Mouse (Mus musculus) intestine, postnatal 0 days (tissue): ENCODE data around the gene Add2. TPM values are rescaled to one million over a fixed set of nuclear protein-coding genes. Genes with fewer than 3 reads are reported as not detected.

ENCODE experiments used
- ATAC-seq: fragments of 200-750 bp; cut with Nextera tagmentation; 2 replicates; pipeline ENCODE4 v1.8.0; 2017; ENCODE audit warnings: mild to moderate bottlenecking, moderate TSS enrichment, moderate library complexity
- H3K27ac ChIP-seq: fragments of 300-500 bp; sonication (generic); 2 replicates; pipeline ENCODE4 v1.5.1; 2014; ENCODE audit warnings: mild to moderate bottlenecking, low read depth, low read length, moderate library complexity
- H3K27me3 ChIP-seq: fragments of 300-500 bp; sonication (generic); replicated peaks from 2 replicates; pipeline ENCODE4 v1.6.1; 2014; ENCODE audit warnings: low read length, mixed read lengths; ENCODE audit not compliant: control insufficient read depth, insufficient read depth
- H3K36me3 ChIP-seq: fragments of 300-500 bp; sonication (generic); 2 replicates; pipeline ENCODE4 v1.6.1; 2014; ENCODE audit warnings: mild to moderate bottlenecking, moderate library complexity; ENCODE audit not compliant: control insufficient read depth, insufficient read depth
- H3K4me1 ChIP-seq: fragments of 300-500 bp; sonication (generic); replicated peaks from 2 replicates; pipeline ENCODE4 v1.6.1; 2014; ENCODE audit warnings: antibody characterized with exemption, low read length, mixed read lengths; ENCODE audit not compliant: control insufficient read depth, insufficient read depth
- H3K4me2 ChIP-seq: fragments of 300-500 bp; sonication (generic); replicated peaks from 2 replicates; pipeline ENCODE4 v1.6.1; 2014; ENCODE audit warnings: low read depth, mild to moderate bottlenecking, moderate library complexity
- H3K4me3 ChIP-seq: fragments of 300-500 bp; sonication (generic); 2 replicates; pipeline ENCODE4 v1.5.1; 2014; ENCODE audit warnings: low read depth, low read length
- H3K9ac ChIP-seq: fragments of 300-500 bp; sonication (generic); 2 replicates; pipeline ENCODE4 v1.6.1; 2014; ENCODE audit warnings: mild to moderate bottlenecking, low read depth, low read length
- H3K9me3 ChIP-seq: fragments of 300-500 bp; sonication (generic); 2 replicates; pipeline ENCODE4 v1.6.1; 2016; ENCODE audit warnings: mixed run types; ENCODE audit not compliant: control insufficient read depth
- CTCF ChIP-seq: sonication (generic); IDR thresholded peaks from 2 replicates; pipeline ENCODE4 v1.5.1; 2016; ENCODE audit warnings: low read depth, mild to moderate bottlenecking, control low read depth, antibody characterized with exemption, moderate library complexity
- WGBS: fragments of 180-500 bp; shearing (Covaris S2); extraction: QIAGEN DNeasy Blood & Tissue Kit; methylation state at CpG from one replicate; pipeline ENCODE4 v1.1.7; 2014; 5-methylcytosine and 5-hydroxymethylcytosine counted together
- polyA plus RNA-seq: library from polyadenylated mRNA; unstranded; fragments of >200 nt; fragmentation: Nextera tagmentation; extraction: Ambion mirVana; gene quantifications from 2 replicates; pipeline ENCODE4 v1.2.1, GENCODE M21; 2015

Gene Add2
- polyA plus RNA-seq, 1 experiment from 2014 or later, result 2.0 TPM

DNA sequence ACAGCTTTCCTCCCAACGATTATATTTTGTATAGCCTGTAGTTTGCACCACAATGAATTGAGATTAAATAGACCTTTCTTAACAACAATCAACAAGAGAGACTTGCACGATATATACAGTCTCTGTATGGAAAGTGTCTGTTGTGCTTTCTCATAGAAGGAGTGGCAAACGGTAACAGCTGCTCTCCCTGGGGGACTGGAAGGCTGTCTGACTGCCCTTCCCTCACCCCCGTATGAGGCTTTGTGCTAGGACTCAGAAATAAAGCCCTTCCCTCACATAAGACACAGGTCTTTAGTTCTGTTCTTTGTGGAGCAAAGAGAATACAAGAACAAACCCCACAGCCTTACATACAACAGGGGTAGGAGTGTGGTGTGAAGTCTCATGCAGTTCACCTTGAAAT, 24.6 kb downstream of the Add2 start:
- Histone ChIP-seq H3K9me3 (no peaks in the 10 kb centered on the region), H3K4me2 (no peak overlapping the region), H3K27me3 (no peaks in the 10 kb centered on the region), H3K4me3 (no peak overlapping the region), H3K36me3 (no peaks in the 10 kb centered on the region), H3K27ac (no peak overlapping the region), H3K4me1 (0 out of 2 replicates have a peak, but pooled peaks cover 16% of the 10 kb centered on the region), H3K9ac (no peak overlapping the region)
- 57% methylated on average over 4 of the region's 4 CpGs for WGBS
- no peak for TF ChIP-seq CTCF
- ATAC-seq, result no peak

DNA sequence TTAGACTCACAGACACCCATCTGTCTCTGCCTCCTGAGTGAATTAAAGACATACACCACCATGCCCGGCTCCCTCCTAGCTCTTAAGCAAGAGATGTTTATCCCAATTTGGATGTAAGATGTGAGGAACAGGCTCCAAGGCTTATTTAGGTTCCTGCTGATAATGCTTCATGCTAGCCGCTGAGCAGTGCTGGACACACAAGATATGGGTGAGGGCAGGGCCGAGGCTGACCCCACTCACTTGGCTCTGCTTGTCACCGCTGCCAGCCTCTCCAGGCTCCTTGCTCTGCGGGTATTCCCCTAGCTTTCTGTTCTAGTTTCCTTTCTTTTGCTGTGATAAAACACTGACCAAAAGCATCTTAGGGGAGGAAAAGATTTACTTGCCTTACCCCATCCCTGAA, 25.1 kb downstream of the Add2 start:
- TF ChIP-seq CTCF, result no peak
- H3K4me3 ChIP-seq, result no peak overlapping the region
- WGBS, result 84% methylated on average over 5 of the region's 5 CpGs

DNA sequence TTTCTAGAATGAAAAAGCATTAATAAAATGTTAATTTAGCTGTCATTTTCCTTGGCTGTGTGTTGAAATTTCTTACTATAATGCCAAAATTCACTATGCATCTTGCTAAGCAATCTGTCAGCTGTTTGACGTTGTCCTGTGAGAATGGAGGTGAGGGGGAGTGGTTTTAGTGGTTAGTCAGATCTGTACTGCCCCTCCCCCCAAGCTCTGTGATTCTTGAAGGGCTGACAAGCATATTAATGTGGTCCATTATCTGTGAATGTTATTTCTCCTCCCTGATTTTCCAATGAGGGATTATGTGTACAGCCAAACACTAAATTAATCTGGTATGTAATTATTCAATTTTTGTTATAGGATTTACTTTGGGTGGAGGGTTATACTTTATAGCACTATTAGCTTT, 30.0 kb downstream of the Add2 start:
- TF ChIP-seq CTCF, result no peak
- ATAC-seq, result no peak
- Histone ChIP-seq H3K36me3 (no peaks in the 10 kb centered on the region), H3K4me3 (no peak overlapping the region), H3K4me1 (no peaks in the 10 kb centered on the region), H3K9me3 (no peaks in the 10 kb centered on the region), H3K27ac (no peak overlapping the region), H3K9ac (no peak overlapping the region), H3K4me2 (no peak overlapping the region), H3K27me3 (no peaks in the 10 kb centered on the region)
- 0% methylated on average over 1 of the region's 1 CpGs for WGBS

More for the DNA sequence above, 25.1 kb downstream of the Add2 start:
- no peak overlapping the region for H3K9ac ChIP-seq
- H3K4me2 ChIP-seq, result no peak overlapping the region
- H3K27me3 ChIP-seq, result no peaks in the 10 kb centered on the region
- H3K9me3 ChIP-seq, result no peaks in the 10 kb centered on the region
- no peak overlapping the region for H3K27ac ChIP-seq
- no peaks in the 10 kb centered on the region for H3K36me3 ChIP-seq
- no peak for ATAC-seq
- 0 out of 2 replicates have a peak, but pooled peaks cover 16% of the 10 kb centered on the region for H3K4me1 ChIP-seq

DNA sequence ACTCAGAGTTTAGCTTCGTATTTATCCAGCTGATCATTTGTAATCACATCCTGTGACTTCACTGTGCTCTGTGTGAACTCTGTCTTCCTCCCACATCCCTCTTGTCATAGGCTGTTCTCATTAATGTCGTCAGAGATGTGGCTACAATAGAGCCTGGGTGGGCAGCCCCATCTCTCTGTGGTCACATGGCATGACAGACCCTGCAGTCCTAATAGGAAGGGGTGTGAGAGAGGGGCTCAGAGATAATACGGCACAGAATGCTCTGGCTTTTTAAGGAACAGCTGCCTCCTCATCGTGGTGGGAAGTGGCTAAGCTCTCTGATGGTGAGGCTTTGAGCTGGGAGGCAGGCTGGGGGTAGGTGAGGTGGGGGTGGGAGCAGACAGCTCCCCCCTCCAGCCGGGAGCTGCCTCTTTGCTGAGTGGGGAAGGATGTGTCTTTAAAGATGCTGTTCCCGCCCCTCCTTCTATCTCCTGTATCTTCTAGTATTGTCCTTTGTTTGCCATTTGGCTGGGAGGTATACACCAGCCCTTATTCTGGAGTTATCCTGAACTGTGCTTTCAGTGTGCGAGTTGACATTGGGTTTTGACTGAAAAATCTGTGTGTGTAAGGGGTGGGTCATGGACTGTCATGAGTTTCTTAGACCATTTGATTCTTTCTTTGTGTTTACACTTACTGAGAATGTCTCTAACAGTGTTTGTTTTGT, 30.8 kb downstream of the Add2 start:
- ATAC-seq, result no peak
- H3K4me3 ChIP-seq, result no peak overlapping the region
- H3K27ac ChIP-seq, result no peak overlapping the region
- H3K36me3 ChIP-seq, result no peaks in the 10 kb centered on the region
- no peaks in the 10 kb centered on the region for H3K27me3 ChIP-seq
- H3K9ac ChIP-seq, result no peak overlapping the region
- H3K4me1 ChIP-seq, result no peaks in the 10 kb centered on the region
- no peak overlapping the region for H3K4me2 ChIP-seq
- H3K9me3 ChIP-seq, result no peaks in the 10 kb centered on the region
- WGBS, result 36% methylated on average over 7 of the region's 7 CpGs
- no peak for TF ChIP-seq CTCF

DNA sequence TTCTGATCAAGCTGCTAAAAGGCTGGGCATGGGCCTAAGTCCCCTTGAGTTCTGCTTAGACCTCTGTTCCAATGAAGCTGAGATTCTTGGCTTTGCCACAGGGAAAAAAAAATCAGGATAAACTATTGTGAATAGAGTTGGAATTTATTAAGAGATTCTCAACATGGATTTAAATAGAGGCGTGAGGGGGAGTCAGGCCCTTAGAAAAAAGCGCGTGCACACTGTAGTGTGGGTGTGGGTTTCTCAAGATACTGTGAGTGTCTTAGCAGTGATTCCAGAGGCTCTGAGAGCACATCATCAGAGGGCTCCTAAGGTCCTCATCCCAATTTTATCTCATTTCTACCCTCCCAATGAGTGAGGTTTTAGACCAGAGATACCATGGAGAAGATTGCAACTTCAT, 31.7 kb downstream of the Add2 start:
- ATAC-seq, result no peak
- WGBS, result 96% methylated on average over 3 of the region's 3 CpGs
- no peaks in the 10 kb centered on the region for H3K9me3 ChIP-seq
- no peak overlapping the region for H3K4me2 ChIP-seq
- no peak overlapping the region for H3K4me3 ChIP-seq
- no peaks in the 10 kb centered on the region for H3K36me3 ChIP-seq
- no peaks in the 10 kb centered on the region for H3K27me3 ChIP-seq
- H3K27ac ChIP-seq, result no peak overlapping the region
- no peaks in the 10 kb centered on the region for H3K4me1 ChIP-seq
- no peak overlapping the region for H3K9ac ChIP-seq
- no peak for TF ChIP-seq CTCF

DNA sequence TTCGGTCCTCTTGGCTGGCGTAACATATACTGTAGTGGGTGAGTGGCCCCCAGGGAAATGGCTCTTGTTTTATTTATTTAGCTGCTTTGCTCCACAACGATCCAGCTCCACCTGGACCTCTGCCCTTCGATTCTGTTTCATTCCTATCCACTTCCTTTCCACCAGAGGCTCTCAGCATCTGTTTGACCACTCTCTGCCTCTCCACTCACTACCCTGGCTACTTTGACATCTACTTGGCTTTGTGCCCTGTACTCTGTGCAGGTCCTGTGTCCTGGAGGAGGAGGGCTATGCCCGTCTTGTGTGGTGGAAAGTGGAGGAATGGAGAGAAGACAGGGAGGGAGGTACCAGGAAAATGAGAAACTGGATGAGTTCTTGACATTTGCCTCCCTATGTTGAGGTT, 33.7 kb downstream of the Add2 start:
- no peak for TF ChIP-seq CTCF
- Histone ChIP-seq H3K27ac (no peak overlapping the region), H3K4me3 (no peak overlapping the region), H3K27me3 (no peaks in the 10 kb centered on the region), H3K36me3 (no peaks in the 10 kb centered on the region), H3K4me1 (no peaks in the 10 kb centered on the region), H3K9me3 (no peaks in the 10 kb centered on the region), H3K4me2 (no peak overlapping the region), H3K9ac (no peak overlapping the region)
- WGBS, result 69% methylated on average over 5 of the region's 5 CpGs
- no peak for ATAC-seq

DNA sequence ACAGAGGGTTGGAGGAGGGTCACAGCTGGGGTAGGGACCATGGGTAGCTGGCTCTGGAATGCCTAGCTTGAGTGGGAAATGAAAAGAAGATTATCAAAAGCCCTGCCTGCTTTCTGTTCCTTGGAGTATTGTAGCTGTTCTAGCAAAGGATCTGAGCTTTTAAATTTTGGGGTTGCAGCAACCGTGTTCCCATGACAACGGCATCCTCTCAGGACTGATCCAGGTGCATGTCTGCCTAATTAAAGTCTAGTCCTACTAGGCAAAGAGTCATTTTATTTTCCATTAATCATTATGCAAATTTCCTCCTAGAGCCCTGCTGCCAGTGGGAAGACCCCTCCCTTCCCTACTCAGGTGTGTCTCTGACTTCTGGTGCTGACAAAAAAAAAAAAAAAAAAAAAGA, 34.2 kb downstream of the Add2 start:
- ATAC-seq, result no peak
- Histone ChIP-seq H3K4me1 (no peaks in the 10 kb centered on the region), H3K4me2 (no peak overlapping the region), H3K36me3 (no peaks in the 10 kb centered on the region), H3K4me3 (no peak overlapping the region), H3K27ac (no peak overlapping the region), H3K27me3 (no peaks in the 10 kb centered on the region), H3K9me3 (no peaks in the 10 kb centered on the region), H3K9ac (no peak overlapping the region)
- 93% methylated on average over 2 of the region's 2 CpGs for WGBS
- no peak for TF ChIP-seq CTCF
